Mouse (Mus musculus): ENCODE data around the gene Satb2.

- TF ChIP-seq MYC (IDR thresholded peaks at IDR 0.05; ENCODE audit: low read depth, low read length) (no peak), CTCF (IDR thresholded peaks at IDR 0.05 in 2 of 3, conservative IDR thresholded peaks at IDR 0.05 in 1 of 3; ENCODE audit: control insufficient read depth in 1 of 3, insufficient read depth in 1 of 3, low read depth in 2 of 3, low read length in 3 of 3, poor library complexity in 1 of 3, severe bottlenecking in 1 of 3) (no peak), POLR2A (IDR thresholded peaks at IDR 0.05; ENCODE audit: control insufficient read depth in 1 of 2, insufficient read depth in 1 of 2, low read depth in 1 of 2, low read length in 2 of 2, poor library complexity in 1 of 2) (no peak), BHLHE40 (IDR thresholded peaks at IDR 0.05; ENCODE audit: borderline replicate concordance, low read depth, low read length) (no peak), MEF2A (IDR thresholded peaks at IDR 0.05; ENCODE audit: extremely low read depth, insufficient replicate concordance, low read depth, low read length, poor library complexity, severe bottlenecking) (no peak), GATA1 (IDR thresholded peaks at IDR 0.05; ENCODE audit: low read depth, low read length) (no peak), EP300 (IDR thresholded peaks at IDR 0.05; ENCODE audit: low read depth in 1 of 2, low read length in 2 of 2) (no peak), POLR2AphosphoS2 (IDR thresholded peaks at IDR 0.05; ENCODE audit: low read length) (no peak), MAX (IDR thresholded peaks at IDR 0.05; ENCODE audit: low read length) (no peak), UBTF (IDR thresholded peaks at IDR 0.05; ENCODE audit: borderline replicate concordance, insufficient read depth, low read depth, low read length) (no peak)
Measured at GRCm38 (mm10) chr1:56888939-56889338, 89.5 kb downstream of the Satb2 start.

Measured in MEL (cell line).